Mouse (Mus musculus) ZHBTc4 (cell line): ENCODE measurements around the gene Fbxl8.
"Not testable (repeated sequence)": the region's sequence is repeated elsewhere in the genome, so short reads cannot be mapped to it uniquely, and the experiment has no call there.

ENCODE experiments used
- DNase-seq: peaks from one replicate; pipeline ENCODE4 v3.0.0-alpha.2; 2011; ENCODE audit warnings: low read depth, low spot score

Gene Fbxl8

GRCm38 (mm10) chr8:105281821-105282220, 17.4 kb downstream of the Fbxl8 start:
- no peak for DNase-seq

GRCm38 (mm10) chr8:105282239-105282638, 17.8 kb downstream of the Fbxl8 start:
- DNase-seq, result no peak

- DNase-seq, result peak; percentile 92
These were observed 18.6 kb downstream of the Fbxl8 start for GRCm38 (mm10) chr8:105283074-105283473.

GRCm38 (mm10) chr8:105285514-105285913, 21.1 kb downstream of the Fbxl8 start:
- DNase-seq, result no peak

GRCm38 (mm10) chr8:105286907-105287306, 22.5 kb downstream of the Fbxl8 start:
- no peak for DNase-seq

GRCm38 (mm10) chr8:105288231-105288630, 23.8 kb downstream of the Fbxl8 start:
- no peak for DNase-seq

- DNase-seq, result peak; percentile 98
These were observed 24.7 kb downstream of the Fbxl8 start for GRCm38 (mm10) chr8:105288958-105289732.

GRCm38 (mm10) chr8:105289805-105290460, 25.5 kb downstream of the Fbxl8 start, which contains the start of gene 4931428F04Rik:
Gene 4931428F04Rik, minus strand, starts transcription at chr8:105289864.
- DNase-seq, result peak; percentile 90

GRCm38 (mm10) chr8:105290554-105291314, 26.3 kb downstream of the Fbxl8 start:
- peak; percentile 94 for DNase-seq

- DNase-seq, result not testable (repeated sequence)
These were observed 26.9 kb downstream of the Fbxl8 start for GRCm38 (mm10) chr8:105291364-105291763.

GRCm38 (mm10) chr8:105291802-105292201, 27.4 kb downstream of the Fbxl8 start:
- not testable (repeated sequence) for DNase-seq

GRCm38 (mm10) chr8:105292471-105292870, 28.0 kb downstream of the Fbxl8 start:
- no peak for DNase-seq

GRCm38 (mm10) chr8:105293405-105293804, 29.0 kb downstream of the Fbxl8 start:
- peak; percentile 46 for DNase-seq

- DNase-seq, result no peak
These were observed 30.3 kb downstream of the Fbxl8 start for GRCm38 (mm10) chr8:105294776-105295175.

- DNase-seq, result no peak
These were observed 30.8 kb downstream of the Fbxl8 start for GRCm38 (mm10) chr8:105295256-105295655.

GRCm38 (mm10) chr8:105295895-105296573, 31.6 kb downstream of the Fbxl8 start, which contains the start of gene Exoc3l:
Gene Exoc3l, minus strand, starts transcription at chr8:105296101.
- no peak for DNase-seq

GRCm38 (mm10) chr8:105297511-105298192, 33.2 kb downstream of the Fbxl8 start, which contains the start of gene E2f4:
Gene E2f4, plus strand, starts transcription at chr8:105297663.
- peak; percentile 94 for DNase-seq

GRCm38 (mm10) chr8:105298351-105299252, 34.2 kb downstream of the Fbxl8 start:
- no peak for DNase-seq

- DNase-seq, result no peak
These were observed 35.5 kb downstream of the Fbxl8 start for GRCm38 (mm10) chr8:105299962-105300361.

- no peak for DNase-seq
These were observed 38.9 kb downstream of the Fbxl8 start for GRCm38 (mm10) chr8:105303396-105303795.
